Mouse (Mus musculus) forebrain, embryonic 12.5 days (tissue): ENCODE measurements around the gene Cdadc1. TPM values are rescaled to one million over a fixed set of nuclear protein-coding genes. Genes with fewer than 3 reads are reported as not detected.

Source experiments
- ATAC-seq: fragments of 200-750 bp; cut with Nextera tagmentation; 2 replicates; pipeline ENCODE4 v1.8.0; 2017; ENCODE audit warnings: moderate TSS enrichment; ENCODE audit not compliant: low FRiP score
- H3K27ac ChIP-seq: fragments of 300-500 bp; sonication (generic); 2 replicates; pipeline ENCODE4 v1.5.1; 2016; ENCODE audit warnings: mild to moderate bottlenecking
- H3K27me3 ChIP-seq: fragments of 300-500 bp; sonication (generic); 2 replicates; pipeline ENCODE4 v1.6.1; 2016; ENCODE audit warnings: mild to moderate bottlenecking
- H3K36me3 ChIP-seq: fragments of 300-500 bp; sonication (generic); replicated peaks from 2 replicates; pipeline ENCODE4 v1.6.1; 2016; ENCODE audit warnings: mild to moderate bottlenecking
- H3K4me1 ChIP-seq: fragments of 300-500 bp; sonication (generic); 2 replicates; pipeline ENCODE4 v1.6.1; 2016
- H3K4me2 ChIP-seq: fragments of 300-500 bp; sonication (generic); 2 replicates; pipeline ENCODE4 v1.6.1; 2016; ENCODE audit warnings: mild to moderate bottlenecking, moderate library complexity
- H3K4me3 ChIP-seq: fragments of 300-500 bp; sonication (generic); replicated peaks from 2 replicates; pipeline ENCODE4 v1.5.1; 2016; ENCODE audit warnings: mild to moderate bottlenecking
- H3K9ac ChIP-seq: fragments of 300-500 bp; sonication (generic); 2 replicates; pipeline ENCODE4 v1.6.1; 2016; ENCODE audit warnings: mild to moderate bottlenecking
- H3K9me3 ChIP-seq: fragments of 300-500 bp; sonication (generic); 2 replicates; pipeline ENCODE4 v1.6.1; 2016
- WGBS: fragments of 180-500 bp; shearing (Covaris S2); methylation state at CpG from one replicate; pipeline ENCODE4 v1.1.7; 2016; 5-methylcytosine and 5-hydroxymethylcytosine counted together
- polyA plus RNA-seq: library from polyadenylated mRNA; unstranded; fragments of >200 nt; fragmentation: Nextera tagmentation; extraction: Ambion mirVana; gene quantifications from 2 replicates; pipeline ENCODE4 v1.2.1, GENCODE M21; 2016

Gene Cdadc1
- polyA plus RNA-seq, 1 experiment from 2014 or later: 28.1 TPM

DNA sequence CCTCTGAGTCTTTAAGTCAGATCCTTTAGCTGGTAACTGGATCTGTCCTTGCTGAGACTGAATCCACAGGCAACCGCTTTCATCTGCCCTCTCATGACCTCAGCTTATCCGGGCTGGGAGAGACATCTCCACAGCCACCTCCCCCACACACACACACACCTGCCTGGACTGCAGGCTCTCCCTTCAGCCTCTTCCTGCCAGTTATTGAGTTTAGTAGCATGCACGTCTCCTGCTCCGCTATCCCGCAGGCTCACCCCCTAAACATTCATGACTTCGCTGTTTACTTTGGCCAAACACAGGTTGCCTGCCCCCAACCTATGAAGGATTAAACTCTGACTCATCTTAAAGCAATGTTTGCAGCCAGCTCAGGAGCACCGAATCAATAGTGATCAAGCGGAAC is 45.8 kb downstream of the Cdadc1 start:
- H3K4me2 ChIP-seq: no peak overlapping the region
- ATAC-seq: no peak
- H3K4me3 ChIP-seq: no peak overlapping the region
- H3K9ac ChIP-seq: no peak overlapping the region
- WGBS: 74% methylated on average over 8 of the region's 8 CpGs
- no peaks in the 10 kb centered on the region for H3K36me3 ChIP-seq
- no peak overlapping the region for H3K27ac ChIP-seq
- H3K27me3 ChIP-seq: no peaks in the 10 kb centered on the region
- 0 out of 2 replicates have a peak, but pooled peaks cover 4% of the 10 kb centered on the region for H3K4me1 ChIP-seq
- H3K9me3 ChIP-seq: no peaks in the 10 kb centered on the region

DNA sequence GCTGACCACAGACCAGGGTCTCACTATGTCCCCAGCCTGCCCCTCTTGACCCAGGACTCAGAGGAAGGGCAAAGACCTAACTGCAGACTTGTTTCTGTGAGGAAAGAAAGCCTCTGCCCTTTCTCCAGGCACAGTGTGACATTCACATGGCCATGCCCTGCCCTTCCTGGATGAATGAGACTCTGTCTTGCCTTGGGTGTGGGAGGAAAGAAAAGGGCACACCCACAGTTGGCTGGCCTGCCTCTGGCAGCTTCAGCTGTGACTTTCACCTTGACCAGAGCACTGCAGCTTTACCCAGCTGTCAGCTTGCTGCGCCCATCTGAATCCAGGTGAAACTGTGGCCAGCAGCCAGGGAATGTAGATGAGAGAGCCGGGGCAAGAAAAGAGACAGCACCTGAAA is 46.9 kb downstream of the Cdadc1 start:
- Histone ChIP-seq H3K4me2 (no peak overlapping the region), H3K27ac (no peak overlapping the region), H3K9me3 (no peaks in the 10 kb centered on the region), H3K4me3 (no peak overlapping the region), H3K9ac (no peak overlapping the region), H3K27me3 (no peaks in the 10 kb centered on the region), H3K36me3 (no peaks in the 10 kb centered on the region), H3K4me1 (0 out of 2 replicates have a peak, but pooled peaks cover 2% of the 10 kb centered on the region)
- ATAC-seq: no peak
- 89% methylated on average over 2 of the region's 2 CpGs for WGBS

DNA sequence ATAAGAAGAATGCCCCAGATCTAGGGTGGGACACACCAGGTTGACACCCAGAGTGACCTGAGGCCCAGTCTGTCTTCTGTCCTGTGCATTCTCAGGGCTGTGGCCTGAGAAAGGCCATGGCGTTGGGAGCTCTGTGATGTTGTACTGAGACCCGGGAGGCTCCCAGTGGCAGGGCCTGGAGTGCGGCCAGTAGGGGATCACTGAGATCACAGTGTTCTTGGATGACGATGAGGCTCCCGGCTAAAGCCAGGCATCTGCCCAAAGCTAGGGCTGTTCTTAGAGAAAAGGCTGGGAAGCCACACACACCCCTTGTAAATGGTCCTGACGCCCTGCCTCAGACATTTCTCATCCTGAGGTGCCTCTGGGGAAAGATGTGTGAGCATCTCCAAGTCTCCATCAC is 48.7 kb downstream of the Cdadc1 start:
- no peak for ATAC-seq
- WGBS: 85% methylated on average over 6 of the region's 6 CpGs
- H3K27ac ChIP-seq: no peak overlapping the region

DNA sequence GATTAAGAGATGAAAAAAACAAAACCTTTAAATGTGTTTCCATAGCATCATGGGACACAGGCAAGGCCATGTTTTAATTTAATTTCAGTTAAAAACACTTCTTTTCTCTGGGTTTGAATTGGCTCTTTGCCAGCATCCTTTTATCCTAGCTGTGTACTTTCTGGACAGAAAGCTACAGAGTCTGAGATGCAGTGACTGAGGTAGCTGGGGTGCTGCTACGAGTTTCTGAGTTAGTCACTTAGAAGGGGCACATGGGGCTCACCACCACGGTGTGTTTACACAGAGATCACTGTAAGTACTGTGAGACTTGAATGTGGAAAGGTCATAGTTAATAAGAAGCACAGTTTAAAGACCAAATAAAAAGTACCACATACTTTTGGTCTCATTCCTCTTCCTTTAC is 49.2 kb downstream of the Cdadc1 start:
- WGBS: 73% methylated on average over 2 of the region's 2 CpGs
- H3K4me3 ChIP-seq: no peak overlapping the region

More for the DNA sequence above, 48.7 kb downstream of the Cdadc1 start:
- no peak overlapping the region for H3K4me2 ChIP-seq
- H3K4me1 ChIP-seq: no peaks in the 10 kb centered on the region
- no peak overlapping the region for H3K4me3 ChIP-seq
- H3K9me3 ChIP-seq: no peaks in the 10 kb centered on the region
- no peak overlapping the region for H3K9ac ChIP-seq
- H3K27me3 ChIP-seq: no peaks in the 10 kb centered on the region
- H3K36me3 ChIP-seq: no peaks in the 10 kb centered on the region

DNA sequence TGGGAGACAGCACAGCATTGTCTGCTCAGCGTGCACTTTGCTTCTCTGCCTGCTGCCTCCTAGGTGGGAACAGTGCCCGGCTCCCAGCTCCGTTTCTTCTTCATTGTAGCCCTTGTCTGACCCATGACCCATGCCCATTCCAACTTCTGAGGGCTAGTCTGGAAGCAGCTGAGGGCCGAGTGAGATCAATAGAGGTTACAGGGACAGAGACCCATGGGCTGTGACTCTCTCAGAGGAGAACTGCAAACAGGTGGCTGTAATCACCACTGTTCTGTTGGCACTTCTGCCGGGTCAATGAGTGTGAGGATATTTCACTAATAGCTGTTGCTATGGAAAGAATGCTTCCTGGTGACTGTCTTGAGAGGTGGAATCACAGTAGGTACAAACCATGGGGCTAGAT is 50.2 kb downstream of the Cdadc1 start:
- 67% methylated on average over 5 of the region's 5 CpGs for WGBS
- Histone ChIP-seq H3K4me1 (no peaks in the 10 kb centered on the region), H3K9ac (no peak overlapping the region), H3K9me3 (no peaks in the 10 kb centered on the region), H3K27me3 (no peaks in the 10 kb centered on the region), H3K27ac (no peak overlapping the region), H3K4me2 (no peak overlapping the region), H3K4me3 (no peak overlapping the region), H3K36me3 (no peaks in the 10 kb centered on the region)
- ATAC-seq: no peak

More for the DNA sequence above, 49.2 kb downstream of the Cdadc1 start:
- Histone ChIP-seq H3K9me3 (no peaks in the 10 kb centered on the region), H3K4me2 (no peak overlapping the region), H3K36me3 (no peaks in the 10 kb centered on the region), H3K27me3 (no peaks in the 10 kb centered on the region), H3K4me1 (no peaks in the 10 kb centered on the region), H3K27ac (no peak overlapping the region), H3K9ac (no peak overlapping the region)
- no peak for ATAC-seq

DNA sequence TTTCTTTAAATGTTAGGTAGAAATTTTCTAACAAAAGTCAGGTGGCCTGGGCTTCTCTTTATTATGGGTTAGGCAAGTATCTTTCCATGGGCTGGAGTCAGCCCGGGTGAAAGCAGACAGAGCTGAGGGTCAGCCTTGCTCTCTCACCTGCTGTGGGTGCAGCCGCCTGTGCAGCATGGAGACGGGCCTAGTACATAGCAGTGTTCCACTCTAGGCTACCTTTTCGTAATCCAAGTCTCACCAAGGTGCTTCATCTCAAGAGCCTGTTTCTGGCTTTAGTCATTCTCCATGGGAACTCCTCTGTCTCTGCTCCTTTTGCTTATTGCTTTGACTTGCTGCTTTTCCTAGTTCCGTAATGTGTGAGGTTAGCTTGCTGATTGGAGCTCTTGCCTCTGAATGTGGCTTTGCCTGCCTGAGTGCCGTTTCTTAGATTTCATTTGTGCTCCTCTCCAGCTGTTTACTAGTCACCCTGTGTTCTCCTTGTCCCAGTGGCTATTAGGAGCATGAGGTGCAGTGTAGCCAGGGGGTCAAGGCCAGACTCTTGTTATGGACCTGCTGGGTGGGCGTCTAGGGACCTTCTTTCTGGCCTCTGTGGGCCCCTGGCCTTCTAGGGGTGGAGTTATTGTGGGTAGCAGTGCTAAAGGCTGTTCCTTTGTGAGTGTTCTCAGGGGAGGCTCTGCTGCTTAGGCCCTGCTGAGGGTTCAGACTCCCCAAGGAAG is 51.4 kb downstream of the Cdadc1 start:
- 88% methylated on average over 7 of the region's 7 CpGs for WGBS

DNA sequence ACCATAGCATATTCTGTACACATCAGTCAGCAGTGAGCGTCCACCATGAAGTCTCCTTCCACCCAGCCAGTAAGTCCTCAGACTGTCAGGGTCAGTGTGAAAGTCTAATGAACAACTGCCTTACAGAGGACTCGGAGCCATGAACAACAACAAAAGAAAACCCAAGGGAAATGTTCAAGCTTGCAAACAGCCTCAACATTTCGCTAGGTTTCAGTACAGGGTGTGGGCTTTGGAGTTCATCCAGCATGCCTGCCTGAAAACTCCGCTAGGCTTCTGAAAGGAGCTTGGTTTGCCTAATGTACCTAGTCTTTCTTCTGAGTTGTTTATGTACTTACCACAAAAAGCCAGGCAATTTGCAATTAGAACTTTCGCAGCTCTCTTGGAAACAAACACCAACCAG is 53.8 kb downstream of the Cdadc1 start:
- H3K9me3 ChIP-seq: no peaks in the 10 kb centered on the region
- no peak for ATAC-seq
- no peak overlapping the region for H3K27ac ChIP-seq
- H3K36me3 ChIP-seq: no peaks in the 10 kb centered on the region
- no peak overlapping the region for H3K4me3 ChIP-seq
- 76% methylated on average over 5 of the region's 5 CpGs for WGBS
- H3K27me3 ChIP-seq: no peaks in the 10 kb centered on the region
- no peak overlapping the region for H3K4me2 ChIP-seq
- H3K9ac ChIP-seq: no peak overlapping the region
- H3K4me1 ChIP-seq: no peaks in the 10 kb centered on the region

More for the DNA sequence above, 51.4 kb downstream of the Cdadc1 start:
- Histone ChIP-seq H3K27me3 (no peaks in the 10 kb centered on the region), H3K36me3 (no peaks in the 10 kb centered on the region), H3K4me1 (no peaks in the 10 kb centered on the region), H3K4me3 (no peak overlapping the region), H3K27ac (no peak overlapping the region), H3K9me3 (no peaks in the 10 kb centered on the region), H3K9ac (no peak overlapping the region), H3K4me2 (no peak overlapping the region)
- ATAC-seq: no peak

DNA sequence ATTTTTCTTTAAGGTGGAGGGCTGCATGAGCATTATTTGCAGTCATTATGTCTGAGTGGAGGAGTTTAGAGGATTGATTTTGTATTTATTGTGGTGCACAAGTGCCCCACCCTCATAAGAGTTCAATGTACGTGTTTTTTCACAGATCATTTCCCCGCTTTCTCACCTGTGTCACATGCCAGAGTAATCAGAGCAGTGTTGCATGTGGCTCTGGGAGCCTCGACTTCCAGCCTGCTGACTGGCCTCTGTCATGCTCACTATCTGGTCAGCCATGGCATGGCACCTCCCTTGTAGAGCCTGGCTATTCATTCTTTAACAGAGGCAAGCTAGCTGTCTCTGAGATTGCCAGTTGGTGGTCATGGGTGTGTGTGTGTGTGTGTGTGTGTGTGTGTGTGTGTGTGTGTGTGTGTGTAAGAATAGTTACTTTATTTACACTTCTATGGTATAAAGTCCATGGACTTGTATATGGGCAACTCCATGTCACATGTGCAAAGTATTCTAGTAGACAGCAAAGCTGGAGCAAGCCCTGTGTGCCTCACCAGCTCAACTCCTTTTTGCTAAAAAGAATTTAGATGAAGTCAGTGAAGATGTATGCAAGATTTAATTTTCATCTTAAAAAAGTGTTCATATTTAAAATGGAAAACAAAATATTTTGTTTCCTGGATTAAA is 54.5 kb downstream of the Cdadc1 start:
- Histone ChIP-seq H3K4me1 (no peaks in the 10 kb centered on the region), H3K4me3 (no peak overlapping the region), H3K9me3 (no peaks in the 10 kb centered on the region), H3K27ac (no peak overlapping the region), H3K36me3 (no peaks in the 10 kb centered on the region), H3K27me3 (no peaks in the 10 kb centered on the region), H3K4me2 (no peak overlapping the region), H3K9ac (no peak overlapping the region)
- no peak for ATAC-seq
- 84% methylated on average over 3 of the region's 3 CpGs for WGBS

DNA sequence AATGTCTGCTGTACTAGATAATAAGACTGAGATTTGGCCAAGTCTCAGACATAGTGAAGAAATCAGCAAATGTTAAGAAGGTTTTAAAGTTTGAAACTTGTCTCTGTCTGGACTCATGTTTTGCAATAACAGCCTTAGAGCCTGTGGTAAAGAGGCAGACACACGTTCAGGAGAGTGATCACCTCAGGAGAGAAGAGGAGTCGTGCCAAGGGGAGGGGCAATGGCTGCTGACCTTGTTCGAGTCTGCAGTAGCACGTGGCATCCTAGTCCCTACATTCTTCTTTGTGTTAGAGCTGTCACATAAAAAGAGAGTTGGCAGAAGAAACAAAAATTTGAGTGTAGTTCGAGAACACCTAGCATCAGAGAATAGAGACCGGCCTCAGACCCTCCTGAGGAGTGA is 57.0 kb downstream of the Cdadc1 start:
- ATAC-seq: no peak
- peaks cover 4% of the 10 kb centered on the region for H3K27me3 ChIP-seq
- H3K9ac ChIP-seq: no peak overlapping the region
- H3K4me3 ChIP-seq: no peak overlapping the region
- H3K4me1 ChIP-seq: no peaks in the 10 kb centered on the region
- no peak overlapping the region for H3K4me2 ChIP-seq
- WGBS: 86% methylated on average over 6 of the region's 6 CpGs
- no peaks in the 10 kb centered on the region for H3K36me3 ChIP-seq
- no peak overlapping the region for H3K27ac ChIP-seq
- no peaks in the 10 kb centered on the region for H3K9me3 ChIP-seq

DNA sequence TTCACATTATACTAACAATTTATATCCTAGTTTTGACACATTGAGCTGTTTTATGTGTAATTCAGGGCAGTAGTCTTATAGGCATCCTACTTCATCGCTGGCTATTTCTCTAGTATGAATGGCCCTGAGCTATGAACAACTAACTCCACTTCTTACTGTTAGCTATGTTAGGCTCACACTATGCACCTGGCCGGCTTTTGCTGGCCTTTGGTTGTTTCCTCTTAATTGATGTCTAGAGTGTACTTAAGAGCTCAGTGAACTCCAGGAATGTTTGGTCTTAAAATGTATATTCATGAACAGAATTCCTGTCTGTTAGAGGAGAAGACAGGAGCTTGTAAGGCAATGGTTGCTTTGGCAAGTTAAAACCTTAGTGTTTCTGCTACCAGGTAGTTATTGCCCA is 57.5 kb downstream of the Cdadc1 start:
- no peak for ATAC-seq
- Histone ChIP-seq H3K27me3 (peaks cover 7% of the 10 kb centered on the region), H3K36me3 (no peaks in the 10 kb centered on the region), H3K27ac (no peak overlapping the region), H3K4me2 (no peak overlapping the region), H3K4me1 (no peaks in the 10 kb centered on the region), H3K4me3 (no peak overlapping the region), H3K9me3 (no peaks in the 10 kb centered on the region), H3K9ac (no peak overlapping the region)
- 84% methylated on average over 2 of the region's 2 CpGs for WGBS

DNA sequence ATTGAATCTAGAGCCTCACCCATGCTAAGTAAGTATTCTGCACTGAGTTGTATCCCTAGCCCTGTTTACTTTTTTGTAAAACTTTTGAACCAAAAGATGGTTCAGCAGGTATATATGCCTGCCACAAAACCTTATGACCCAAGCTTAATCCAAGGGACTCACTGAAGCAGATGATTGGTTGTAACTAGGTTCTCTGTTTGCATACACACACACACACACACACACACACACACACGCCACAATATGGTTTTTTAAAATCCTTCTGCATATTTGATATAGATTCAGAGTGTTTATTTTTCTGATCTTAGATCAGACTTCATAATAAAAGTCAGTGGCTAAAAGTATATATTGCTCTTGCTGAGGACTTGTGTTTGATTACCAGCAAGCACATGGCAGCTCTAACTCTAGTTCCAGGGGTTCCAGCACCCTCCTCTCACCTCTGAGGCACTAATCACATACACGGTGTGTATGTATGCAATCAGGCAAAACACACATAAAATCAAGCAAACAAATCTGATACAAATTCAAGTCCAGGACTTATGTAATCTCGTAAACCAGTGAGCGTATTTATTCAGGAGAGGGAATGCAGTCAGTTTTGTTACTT is 59.8 kb downstream of the Cdadc1 start:
- no peaks in the 10 kb centered on the region for H3K4me1 ChIP-seq
- peaks cover 16% of the 10 kb centered on the region for H3K27me3 ChIP-seq
- ATAC-seq: no peak
- no peak overlapping the region for H3K4me2 ChIP-seq
- H3K4me3 ChIP-seq: no peak overlapping the region
- H3K9me3 ChIP-seq: no peaks in the 10 kb centered on the region
- H3K27ac ChIP-seq: no peak overlapping the region
- WGBS: 93% methylated on average over 4 of the region's 4 CpGs
- H3K36me3 ChIP-seq: no peaks in the 10 kb centered on the region
- no peak overlapping the region for H3K9ac ChIP-seq

DNA sequence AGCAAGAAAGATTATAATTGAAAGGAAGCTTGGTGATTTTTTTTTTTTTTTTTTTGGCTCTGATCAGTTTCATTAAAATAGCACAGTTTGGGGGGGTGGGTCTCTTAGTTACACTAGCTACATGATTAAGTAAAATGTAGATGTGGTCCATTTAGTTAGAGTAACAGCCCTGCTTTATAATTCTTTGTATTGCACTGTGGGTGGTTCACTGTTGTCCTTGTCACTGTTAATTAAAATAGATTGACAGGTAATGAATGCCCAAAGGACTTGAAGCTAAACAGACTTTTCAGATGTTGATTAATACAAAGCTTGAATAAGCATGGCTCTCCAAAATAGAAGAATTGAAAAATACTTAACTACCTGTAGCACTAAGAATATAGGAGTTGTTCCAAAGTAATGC is 63.9 kb downstream of the Cdadc1 start:
- Histone ChIP-seq H3K9me3 (no peaks in the 10 kb centered on the region), H3K27ac (no peak overlapping the region)

DNA sequence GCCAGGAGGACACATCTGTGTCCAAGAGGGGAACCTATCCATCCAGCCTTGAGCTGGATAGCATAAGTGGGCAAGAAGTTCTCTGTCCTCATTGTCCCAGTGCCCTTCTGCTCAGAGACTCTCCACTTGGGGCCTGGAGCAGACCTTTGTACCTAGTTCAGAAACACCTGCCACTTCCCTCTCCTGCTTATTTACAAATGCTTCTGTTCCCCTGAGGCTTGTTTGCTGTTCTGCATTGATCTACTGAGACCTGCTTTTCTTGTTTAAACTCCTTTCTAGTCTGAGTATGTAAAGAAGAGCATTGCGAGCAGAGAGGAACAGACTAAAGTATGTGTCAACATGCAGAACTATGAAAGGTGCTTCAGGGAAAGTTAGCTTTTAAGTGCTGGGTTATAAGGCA is 64.8 kb downstream of the Cdadc1 start:
- Histone ChIP-seq H3K36me3 (no peaks in the 10 kb centered on the region), H3K27me3 (peaks cover 30% of the 10 kb centered on the region), H3K9me3 (no peaks in the 10 kb centered on the region), H3K9ac (no peak overlapping the region), H3K4me3 (no peak overlapping the region), H3K27ac (no peak overlapping the region), H3K4me2 (no peak overlapping the region), H3K4me1 (no peaks in the 10 kb centered on the region)
- WGBS: 91% methylated on average over 1 of the region's 1 CpGs
- ATAC-seq: no peak

More for the DNA sequence above, 63.9 kb downstream of the Cdadc1 start:
- Histone ChIP-seq H3K9ac (no peak overlapping the region), H3K4me3 (no peak overlapping the region), H3K36me3 (no peaks in the 10 kb centered on the region), H3K4me1 (no peaks in the 10 kb centered on the region), H3K4me2 (no peak overlapping the region), H3K27me3 (peaks cover 30% of the 10 kb centered on the region)
- no peak for ATAC-seq
